Comparison of ENCODE assay signal across 8 mouse cellular contexts in the genomic region with DNA sequence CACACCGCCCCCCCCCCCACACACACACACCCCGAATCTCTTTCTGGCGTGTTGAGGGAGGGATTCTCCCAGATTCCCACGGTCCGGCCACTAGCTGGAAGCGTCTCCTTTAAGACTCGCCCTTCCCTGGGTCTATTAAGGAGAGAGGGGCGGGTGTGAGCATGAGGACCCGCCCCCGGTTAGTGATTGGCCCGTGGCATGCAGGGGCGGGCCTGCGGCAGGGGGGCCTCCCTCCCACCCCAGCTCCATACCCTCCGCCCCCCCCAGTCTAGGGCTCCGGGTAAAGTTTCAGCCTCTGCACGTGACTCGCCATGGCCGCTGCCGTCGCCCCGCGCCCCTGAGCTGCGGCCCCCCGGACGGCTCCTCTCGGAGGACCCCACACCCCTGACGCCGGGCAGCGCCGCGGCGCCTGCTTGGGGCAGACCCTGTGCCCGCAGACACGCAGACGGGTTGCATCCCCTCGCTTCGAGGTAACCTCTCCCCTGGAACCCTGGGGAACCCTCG. TPM values are rescaled to one million over a fixed set of nuclear protein-coding genes. Genes with fewer than 3 reads are reported as not detected.
DNase-seq lines count a peak whose midpoint lies in the region; ATAC-seq and TF ChIP-seq lines count a peak whose summit lies in the region.

No protein-coding gene starts in this region.

- TF ChIP-seq CTCF in cortical plate, adult 2 months (IDR thresholded peaks at IDR 0.05; ENCODE audit: extremely low read depth, insufficient read depth, low read length): no peak
- no peak for TF ChIP-seq CTCF in liver, postnatal 0 days (IDR thresholded peaks at IDR 0.05; ENCODE audit: low read depth)

- no peaks in the 10 kb centered on the region for H3K36me3 ChIP-seq in intestine, embryonic 14.5 days (ENCODE audit: control insufficient read depth, insufficient read depth, low read length)
- H3K36me3 ChIP-seq in liver, postnatal 0 days (replicated peaks; ENCODE audit: insufficient read depth, low read length): no peaks in the 10 kb centered on the region
- no peaks in the 10 kb centered on the region for H3K36me3 ChIP-seq in neural tube, embryonic 12.5 days

- peak overlapping the region; percentile 36 for H3K4me3 ChIP-seq in cortical plate, adult 2 months (ENCODE audit: insufficient read depth, low read length)
- peak overlapping the region; percentile 78 for H3K4me3 ChIP-seq in intestine, embryonic 14.5 days (ENCODE audit: low read depth, low read length)
- H3K4me3 ChIP-seq in liver, postnatal 0 days (ENCODE audit: low read depth, low read length): peak overlapping the region; percentile 51
- peak overlapping the region; percentile 61 for H3K4me3 ChIP-seq in neural tube, embryonic 12.5 days

- H3K27me3 ChIP-seq in intestine, embryonic 14.5 days (replicated peaks; ENCODE audit: control insufficient read depth, insufficient read depth, low read length): no peaks in the 10 kb centered on the region
- H3K27me3 ChIP-seq in liver, postnatal 0 days (ENCODE audit: insufficient read depth, low read length): peaks cover 19% of the 10 kb centered on the region
- no peaks in the 10 kb centered on the region for H3K27me3 ChIP-seq in neural tube, embryonic 12.5 days (replicated peaks)

- peak overlapping the region; percentile 32; the same call in 1 of the 2 replicates for H3K27ac ChIP-seq in cortical plate, adult 2 months (ENCODE audit: insufficient read depth, low read length)
- peak overlapping the region; percentile 90 for H3K27ac ChIP-seq in intestine, embryonic 14.5 days (ENCODE audit: low read depth)
- peak overlapping the region; percentile 79 for H3K27ac ChIP-seq in liver, postnatal 0 days (ENCODE audit: low read depth)
- no peak overlapping the region; the same call in 1 of the 2 replicates for H3K27ac ChIP-seq in neural tube, embryonic 12.5 days

- ATAC-seq in intestine, embryonic 14.5 days (replicated peaks; ENCODE audit: low FRiP score, low TSS enrichment, low read depth): peak; percentile 81
- ATAC-seq in liver, postnatal 0 days: peak; percentile 83
- ATAC-seq in neural tube, embryonic 12.5 days (ENCODE audit: low FRiP score, low read depth): peak; percentile 83

- intact Hi-C loops in gastrocnemius, postnatal 36 days (cut with DNase I): no loop called here

- WGBS in intestine, embryonic 14.5 days: under 1% methylated on average over 32 of the region's 38 CpGs
- WGBS in liver, postnatal 0 days (ENCODE audit: insufficient replicate concordance): 0% methylated on average over 19 of the region's 38 CpGs
- WGBS in neural tube, embryonic 12.5 days: under 1% methylated on average over 38 of the region's 38 CpGs

- H3K4me2 ChIP-seq in intestine, embryonic 14.5 days (ENCODE audit: low read length): peak overlapping the region; percentile 90
- peak overlapping the region; percentile 83 for H3K4me2 ChIP-seq in liver, postnatal 0 days (ENCODE audit: low read depth, low read length)
- peak overlapping the region; percentile 93 for H3K4me2 ChIP-seq in neural tube, embryonic 12.5 days (replicated peaks)

- peak; percentile 24; the same call in 1 of the 2 replicates for TF ChIP-seq POLR2A in cortical plate, adult 2 months (IDR thresholded peaks at IDR 0.05; ENCODE audit: extremely low read depth, insufficient read depth, low read length)

- peak overlapping the region; percentile 87 for H3K9ac ChIP-seq in intestine, embryonic 14.5 days (ENCODE audit: low read length)
- H3K9ac ChIP-seq in liver, postnatal 0 days (replicated peaks): peak overlapping the region; percentile 50
- peak overlapping the region; percentile 78 for H3K9ac ChIP-seq in neural tube, embryonic 12.5 days

- peaks cover 8% of the 10 kb centered on the region for H3K4me1 ChIP-seq in cortical plate, adult 2 months (ENCODE audit: control insufficient read depth, insufficient read depth, low read length)
- peaks cover 75% of the 10 kb centered on the region for H3K4me1 ChIP-seq in intestine, embryonic 14.5 days (replicated peaks; ENCODE audit: control insufficient read depth, insufficient read depth, low read length)
- H3K4me1 ChIP-seq in liver, postnatal 0 days (ENCODE audit: insufficient read depth): peaks cover 60% of the 10 kb centered on the region
- H3K4me1 ChIP-seq in neural tube, embryonic 12.5 days: peaks cover 78% of the 10 kb centered on the region

- 0 out of 2 replicates have a peak, but pooled peaks have one; percentile 21 for TF ChIP-seq EP300 in liver, postnatal 0 days (IDR thresholded peaks at IDR 0.05; ENCODE audit: low read depth)

- no peaks in the 10 kb centered on the region for H3K9me3 ChIP-seq in intestine, embryonic 14.5 days (ENCODE audit: control insufficient read depth, low read length)
- no peaks in the 10 kb centered on the region for H3K9me3 ChIP-seq in liver, postnatal 0 days (ENCODE audit: low read length)
- H3K9me3 ChIP-seq in neural tube, embryonic 12.5 days: no peaks in the 10 kb centered on the region

- DNase-seq in 3T3-L1 (ENCODE audit: low read depth, low spot score): peak; percentile 94
- DNase-seq in R1 (ENCODE audit: low read depth, low spot score): peak; percentile 97
- peak; percentile 79 to 87 for DNase-seq in gastrocnemius, postnatal 36 days
- DNase-seq in intestine, embryonic 14.5 days (ENCODE audit: low spot score): peak; percentile 89
- peak; percentile 87 for DNase-seq in liver, postnatal 0 days
- peak; percentile 94 for DNase-seq in testis, postnatal 10 days (ENCODE audit: low spot score)

RNA-seq across cellular contexts. Expression of a gene that starts 9.8 kb away (rescaled TPM):
- polyA plus RNA-seq in cortical plate, adult 2 months (2012; rRNA removed): 6.3 and 6.8 TPM in 2 replicates
- 10 to 100 TPM in 1 of 2 experiments, 1 to 10 TPM in 1; 8.7 to 13.2 TPM for total RNA-seq in gastrocnemius, postnatal 36 days (2021)
- 42.4 and 43.6 TPM in 2 replicates for polyA plus RNA-seq in intestine, embryonic 14.5 days (2014; fragmentation: Nextera tagmentation; extraction: Ambion mirVana)
- 5.4 and 5.6 TPM in 2 replicates for polyA plus RNA-seq in liver, postnatal 0 days (2015; fragmentation: Nextera tagmentation; extraction: Ambion mirVana)
- polyA plus RNA-seq in neural tube, embryonic 12.5 days (2016; fragmentation: Nextera tagmentation; extraction: Ambion mirVana): 51.1 and 52.5 TPM in 2 replicates

RNA-seq across cellular contexts. Expression of a gene that starts 29.9 kb away (rescaled TPM):
- 0.40 and 0.56 TPM in 2 replicates for polyA plus RNA-seq in cortical plate, adult 2 months (2012; rRNA removed)
- under 1 TPM; 0.20 to 0.64 TPM for total RNA-seq in gastrocnemius, postnatal 36 days (2021)
- 32.5 and 32.9 TPM in 2 replicates for polyA plus RNA-seq in intestine, embryonic 14.5 days (2014; fragmentation: Nextera tagmentation; extraction: Ambion mirVana)
- 19.1 and 22.3 TPM in 2 replicates for polyA plus RNA-seq in liver, postnatal 0 days (2015; fragmentation: Nextera tagmentation; extraction: Ambion mirVana)
- polyA plus RNA-seq in neural tube, embryonic 12.5 days (2016; fragmentation: Nextera tagmentation; extraction: Ambion mirVana): 18.4 and 19.2 TPM in 2 replicates

RNA-seq across cellular contexts. Expression of a gene that starts 45.4 kb away (rescaled TPM):
- 3.4 and 3.5 TPM in 2 replicates for polyA plus RNA-seq in cortical plate, adult 2 months (2012; rRNA removed)
- total RNA-seq in gastrocnemius, postnatal 36 days (2021): not detected
- 0.22 TPM in 1 of 2 replicates, not detected in the other for polyA plus RNA-seq in intestine, embryonic 14.5 days (2014; fragmentation: Nextera tagmentation; extraction: Ambion mirVana)
- polyA plus RNA-seq in liver, postnatal 0 days (2015; fragmentation: Nextera tagmentation; extraction: Ambion mirVana): not detected in 2 replicates
- polyA plus RNA-seq in neural tube, embryonic 12.5 days (2016; fragmentation: Nextera tagmentation; extraction: Ambion mirVana): 1.8 and 2.0 TPM in 2 replicates

Comparison
In these comparisons a context has a peak if more than half of its experiments do, and no peak if none do; other contexts are left out.
1. RNA of a gene that starts 29.9 kb away (polyA plus RNA-seq): 32.5 to 32.9 TPM in intestine, embryonic 14.5 days, 19.1 to 22.3 TPM in liver, postnatal 0 days and 18.4 to 19.2 TPM in neural tube, embryonic 12.5 days; 0.40 to 0.56 TPM in cortical plate, adult 2 months; every median in the first group is over 10 times any median in the second.
2. Peak in every context shown above with its lines, with median percentiles within 50 percentile points of each other: DNase-seq, H3K4me3 ChIP-seq, ATAC-seq, H3K4me2 ChIP-seq and H3K9ac ChIP-seq.